In genomic region chr7:4136771-4137531, GRCm38 (mm10) we compare ENCODE assay signal across 8 mouse cellular contexts. TPM values are rescaled to one million over a fixed set of nuclear protein-coding genes. Genes with fewer than 3 reads are reported as not detected.
DNase-seq lines count a peak whose midpoint lies in the region; ATAC-seq and TF ChIP-seq lines count a peak whose summit lies in the region.

Gene Leng8 (plus strand): TSS chr7:4137039.

- no peaks in the 10 kb centered on the region for H3K27me3 ChIP-seq in MEL (ENCODE audit: control insufficient read depth in 1 of 2, insufficient read depth in 2 of 2, low read length in 2 of 2)
- H3K27me3 ChIP-seq in cerebellum, adult 2 months (ENCODE audit: control insufficient read depth, insufficient read depth, low read length) = no peaks in the 10 kb centered on the region
- no peaks in the 10 kb centered on the region for H3K27me3 ChIP-seq in forebrain, postnatal 0 days (ENCODE audit: insufficient read depth, low read length)
- no peaks in the 10 kb centered on the region for H3K27me3 ChIP-seq in lung, embryonic 15.5 days

- H3K4me3 ChIP-seq in MEL (ENCODE audit: control insufficient read depth in 1 of 2, insufficient read depth in 1 of 2, low read depth in 2 of 2, low read length in 2 of 2) = peak within 1 kb of the TSS; percentile 82 to 88
- peak within 1 kb of the TSS; percentile 78 for H3K4me3 ChIP-seq in cerebellum, adult 2 months (replicated peaks; ENCODE audit: insufficient read depth, low read depth, low read length)
- H3K4me3 ChIP-seq in forebrain, postnatal 0 days (ENCODE audit: low read depth, low read length) = peak within 1 kb of the TSS; percentile 82
- peak within 1 kb of the TSS; percentile 92 for H3K4me3 ChIP-seq in lung, embryonic 15.5 days

- TF ChIP-seq EP300 in MEL (IDR thresholded peaks at IDR 0.05; ENCODE audit: low read depth in 1 of 2, low read length in 2 of 2) = peak in 1 of 2 experiments; percentile 52; a peak in 2 of 4 replicates

- H3K4me2 ChIP-seq in forebrain, postnatal 0 days (ENCODE audit: low read depth) = peak within 1 kb of the TSS; percentile 75
- H3K4me2 ChIP-seq in lung, embryonic 15.5 days = peak within 1 kb of the TSS; percentile 85

- peak in 1 of 2 experiments; percentile 94 for TF ChIP-seq POLR2A in MEL (IDR thresholded peaks at IDR 0.05; ENCODE audit: control insufficient read depth in 1 of 2, insufficient read depth in 1 of 2, low read depth in 1 of 2, low read length in 2 of 2, poor library complexity in 1 of 2)
- peak; percentile 95 for TF ChIP-seq POLR2A in cerebellum, adult 2 months (IDR thresholded peaks at IDR 0.05; ENCODE audit: borderline replicate concordance, insufficient read depth, low read length)

- peak within 1 kb of the TSS; percentile 89 for H3K27ac ChIP-seq in MEL (ENCODE audit: control insufficient read depth, low read depth, low read length)
- H3K27ac ChIP-seq in cerebellum, adult 2 months (ENCODE audit: insufficient read depth, low read length) = peak within 1 kb of the TSS; percentile 92
- H3K27ac ChIP-seq in forebrain, postnatal 0 days (ENCODE audit: low read depth, low read length) = peak within 1 kb of the TSS; percentile 98
- peak within 1 kb of the TSS; percentile 93 for H3K27ac ChIP-seq in lung, embryonic 15.5 days

- H3K4me1 ChIP-seq in MEL (ENCODE audit: control insufficient read depth in 1 of 2, insufficient read depth in 2 of 2, low read length in 2 of 2) = peaks cover 0 to 13% of the 10 kb centered on the region in 2 experiments; a peak in 3 of 4 replicates
- peaks cover 3% of the 10 kb centered on the region; the same call in 1 of the 2 replicates for H3K4me1 ChIP-seq in cerebellum, adult 2 months (ENCODE audit: control insufficient read depth, insufficient read depth, low read length)
- peaks cover 9% of the 10 kb centered on the region; the same call in 1 of the 2 replicates for H3K4me1 ChIP-seq in forebrain, postnatal 0 days (ENCODE audit: insufficient read depth)
- H3K4me1 ChIP-seq in lung, embryonic 15.5 days = peaks cover 18% of the 10 kb centered on the region

- under 1% methylated on average over 78 of the region's 78 CpGs for WGBS in cerebellum, adult 2 months
- WGBS in forebrain, postnatal 0 days = 3% methylated on average over 77 of the region's 78 CpGs
- WGBS in lung, embryonic 15.5 days = under 1% methylated on average over 64 of the region's 78 CpGs

- H3K36me3 ChIP-seq in MEL (ENCODE audit: control insufficient read depth in 1 of 2, insufficient read depth in 2 of 2, low read length in 2 of 2) = peaks cover 5 to 11% of the 10 kb centered on the region in 2 experiments
- peaks cover 56% of the 10 kb centered on the region for H3K36me3 ChIP-seq in forebrain, postnatal 0 days (ENCODE audit: insufficient read depth)
- peaks cover 36% of the 10 kb centered on the region for H3K36me3 ChIP-seq in lung, embryonic 15.5 days

- peaks cover 32% of the 10 kb centered on the region for H3K79me2 ChIP-seq in MEL (ENCODE audit: control insufficient read depth, insufficient read depth, low read length, poor library complexity)

- TF ChIP-seq RAD21 in MEL (IDR thresholded peaks at IDR 0.05; ENCODE audit: low read depth, low read length) = no peak

- peak; percentile 99 for DNase-seq in MEL (ENCODE audit: low read depth, low spot score)
- peak; percentile 100 for DNase-seq in cerebellum, adult 2 months
- DNase-seq in forebrain, postnatal 0 days = peak; percentile 100
- DNase-seq in heart, postnatal 4 days = peak; percentile 98
- DNase-seq in layer of hippocampus, adult 8-10 months (ENCODE audit: low spot score in 2 of 2) = peak; percentile 99 to 100
- peak; percentile 99 for DNase-seq in ovary, adult 18-20 months (ENCODE audit: low spot score)
- DNase-seq in thymus, postnatal 0 days (ENCODE audit: low spot score) = peak; percentile 99

- TF ChIP-seq CTCF in MEL (IDR thresholded peaks at IDR 0.05 in 2 of 3, conservative IDR thresholded peaks at IDR 0.05 in 1 of 3; ENCODE audit: control insufficient read depth in 1 of 3, insufficient read depth in 1 of 3, low read depth in 2 of 3, low read length in 3 of 3, poor library complexity in 1 of 3, severe bottlenecking in 1 of 3) = no peak
- no peak for TF ChIP-seq CTCF in cerebellum, adult 2 months (IDR thresholded peaks at IDR 0.05; ENCODE audit: borderline replicate concordance, insufficient read depth, low read depth, low read length)
- TF ChIP-seq CTCF in forebrain, postnatal 0 days (IDR thresholded peaks at IDR 0.05; ENCODE audit: low read depth) = no peak; the same call in 1 of the 2 replicates

- ATAC-seq in forebrain, postnatal 0 days = peak; percentile 98
- peak; percentile 99 for ATAC-seq in lung, embryonic 15.5 days (ENCODE audit: borderline replicate concordance, extremely low read depth, low FRiP score, low TSS enrichment)

- H3K9ac ChIP-seq in MEL (ENCODE audit: control insufficient read depth, low read depth, low read length, poor library complexity, severe bottlenecking) = peak within 1 kb of the TSS; percentile 88
- H3K9ac ChIP-seq in forebrain, postnatal 0 days = peak within 1 kb of the TSS; percentile 92
- peak within 1 kb of the TSS; percentile 76 for H3K9ac ChIP-seq in lung, embryonic 15.5 days

- no peaks in the 10 kb centered on the region for H3K9me3 ChIP-seq in MEL (replicated peaks; ENCODE audit: insufficient read depth, low read length)
- H3K9me3 ChIP-seq in forebrain, postnatal 0 days (ENCODE audit: low read length) = no peaks in the 10 kb centered on the region
- H3K9me3 ChIP-seq in lung, embryonic 15.5 days = no peaks in the 10 kb centered on the region

TF ChIP-seq in MEL, 35 proteins besides CTCF, POLR2A, EP300 and RAD21 (continues in another document):
- peak; percentile 75; the same call in 1 of the 2 replicates for TF ChIP-seq TCF12 (IDR thresholded peaks at IDR 0.05; ENCODE audit: low read depth, low read length)
- 0 out of 2 replicates have a peak, but pooled peaks have one; percentile 2 for TF ChIP-seq ZC3H11A (IDR thresholded peaks at IDR 0.05; ENCODE audit: low read depth, low read length)
- TF ChIP-seq NRF1 (IDR thresholded peaks at IDR 0.05; ENCODE audit: insufficient read depth, low read depth, low read length, poor library complexity, severe bottlenecking) = peak; percentile 89
- no peak for TF ChIP-seq ZKSCAN1 (IDR thresholded peaks at IDR 0.05; ENCODE audit: low read depth, low read length)
- TF ChIP-seq ELF1 (IDR thresholded peaks at IDR 0.05; ENCODE audit: low read depth, low read length) = peak; percentile 100
- TF ChIP-seq BHLHE40 (IDR thresholded peaks at IDR 0.05; ENCODE audit: borderline replicate concordance, low read depth, low read length) = peak; percentile 66; the same call in 1 of the 2 replicates
- peak; percentile 89 for TF ChIP-seq CHD2 (IDR thresholded peaks at IDR 0.05; ENCODE audit: low read length)
- no peak for TF ChIP-seq JUND (IDR thresholded peaks at IDR 0.05; ENCODE audit: low read depth, low read length)
- TF ChIP-seq USF1 (IDR thresholded peaks at IDR 0.05; ENCODE audit: low read depth, low read length) = peak; percentile 72
- no peak for TF ChIP-seq TAL1 (IDR thresholded peaks at IDR 0.05; ENCODE audit: low read length)
- TF ChIP-seq POLR2AphosphoS2 (IDR thresholded peaks at IDR 0.05; ENCODE audit: low read length) = peak; percentile 91; the same call in 1 of the 2 replicates
- peak; percentile 58; the same call in 1 of the 2 replicates for TF ChIP-seq MAZ (IDR thresholded peaks at IDR 0.05; ENCODE audit: low read depth, low read length)
- peak; percentile 93 for TF ChIP-seq ZMIZ1 (IDR thresholded peaks at IDR 0.05; ENCODE audit: low read depth, low read length)
- TF ChIP-seq E2F4 (IDR thresholded peaks at IDR 0.05; ENCODE audit: borderline replicate concordance, low read depth, low read length) = no peak
- peak; percentile 68 for TF ChIP-seq MAFK (IDR thresholded peaks at IDR 0.05; ENCODE audit: borderline replicate concordance, low read depth, low read length)
- peak; percentile 99 for TF ChIP-seq SIN3A (IDR thresholded peaks at IDR 0.05; ENCODE audit: low read length)
- TF ChIP-seq MXI1 (IDR thresholded peaks at IDR 0.05; ENCODE audit: low read depth, low read length) = peak; percentile 92
- no peak for TF ChIP-seq MEF2A (IDR thresholded peaks at IDR 0.05; ENCODE audit: extremely low read depth, insufficient replicate concordance, low read depth, low read length, poor library complexity, severe bottlenecking)
- TF ChIP-seq SMC3 (IDR thresholded peaks at IDR 0.05; ENCODE audit: low read depth, low read length) = 0 out of 2 replicates have a peak, but pooled peaks have one; percentile 12
- peak; percentile 83 for TF ChIP-seq ETS1 (IDR thresholded peaks at IDR 0.05; ENCODE audit: low read depth, low read length)
- peak; percentile 67 for TF ChIP-seq MYB (IDR thresholded peaks at IDR 0.05; ENCODE audit: low read depth, low read length)
- TF ChIP-seq USF2 (IDR thresholded peaks at IDR 0.05; ENCODE audit: borderline replicate concordance in 1 of 2, insufficient read depth in 1 of 2, low read depth in 1 of 2, low read length in 2 of 2) = no peak
- TF ChIP-seq UBTF (IDR thresholded peaks at IDR 0.05; ENCODE audit: borderline replicate concordance, insufficient read depth, low read depth, low read length) = no peak
- peak; percentile 66 for TF ChIP-seq TBP (IDR thresholded peaks at IDR 0.05; ENCODE audit: low read depth, low read length)
- TF ChIP-seq RCOR1 (IDR thresholded peaks at IDR 0.05; ENCODE audit: low read depth, low read length) = 0 out of 2 replicates have a peak, but pooled peaks have one; percentile 6
- no peak for TF ChIP-seq GATA1 (IDR thresholded peaks at IDR 0.05; ENCODE audit: low read depth, low read length)
- TF ChIP-seq MAX (IDR thresholded peaks at IDR 0.05; ENCODE audit: low read length) = peak; percentile 92
- peak; percentile 88 for TF ChIP-seq NELFE (IDR thresholded peaks at IDR 0.05; ENCODE audit: low read depth, low read length)
- TF ChIP-seq KAT2A (conservative IDR thresholded peaks at IDR 0.05; ENCODE audit: low read depth, low read length) = peak; percentile 85
- peak; percentile 88 for TF ChIP-seq MYC (IDR thresholded peaks at IDR 0.05; ENCODE audit: low read depth, low read length)

RNA-seq across cellular contexts. Expression of gene Leng8, which starts in this region (rescaled TPM):
- total RNA-seq in MEL (2012; rRNA removed) = 28.2 and 29.6 TPM in 2 replicates
- polyA plus RNA-seq in MEL (2012; ENCODE audit: insufficient read depth in 1 of 2, insufficient read length in 2 of 2, low read depth in 1 of 2, low replicate concordance in 2 of 2, missing spikeins in 1 of 2) = 10 to 100 TPM in 1 of 2 experiments, not detected in 1; 89.9 TPM
- polyA plus RNA-seq in cerebellum, adult 2 months (2012; rRNA removed) = 587 and 614 TPM in 2 replicates
- 124 and 174 TPM in 2 replicates for total RNA-seq in forebrain, postnatal 0 days (2014; rRNA removed)
- polyA plus RNA-seq in forebrain, postnatal 0 days (2015; fragmentation: Nextera tagmentation; extraction: Ambion mirVana) = 20.5 and 35.8 TPM in 2 replicates
- 10 to 100 TPM; 63.7 to 77.8 TPM for total RNA-seq in heart, postnatal 4 days (2021)
- 100 to 1,000 TPM; 173 to 209 (median 190) TPM for total RNA-seq in layer of hippocampus, adult 8-10 months (2022)
- polyA plus RNA-seq in lung, embryonic 15.5 days (2015; fragmentation: Nextera tagmentation; extraction: Ambion mirVana) = 52.5 and 59.0 TPM in 2 replicates
- polyA plus RNA-seq in thymus, postnatal 0 days (2015; fragmentation: Nextera tagmentation; extraction: Ambion mirVana) = 23.0 and 30.9 TPM in 2 replicates

Comparison
In these comparisons a context has a peak if more than half of its experiments do, and no peak if none do; other contexts are left out.
1. Peak in every context shown above with its lines: DNase-seq, ATAC-seq, H3K4me3 ChIP-seq and H3K27ac ChIP-seq.